Mouse (Mus musculus): ENCODE measurements around the gene Mapk3. TPM values are rescaled to one million over a fixed set of nuclear protein-coding genes. Genes with fewer than 3 reads are reported as not detected.

The Mapk3 gene
- polyA plus RNA-seq, 1 experiment: 472 TPM

DNA sequence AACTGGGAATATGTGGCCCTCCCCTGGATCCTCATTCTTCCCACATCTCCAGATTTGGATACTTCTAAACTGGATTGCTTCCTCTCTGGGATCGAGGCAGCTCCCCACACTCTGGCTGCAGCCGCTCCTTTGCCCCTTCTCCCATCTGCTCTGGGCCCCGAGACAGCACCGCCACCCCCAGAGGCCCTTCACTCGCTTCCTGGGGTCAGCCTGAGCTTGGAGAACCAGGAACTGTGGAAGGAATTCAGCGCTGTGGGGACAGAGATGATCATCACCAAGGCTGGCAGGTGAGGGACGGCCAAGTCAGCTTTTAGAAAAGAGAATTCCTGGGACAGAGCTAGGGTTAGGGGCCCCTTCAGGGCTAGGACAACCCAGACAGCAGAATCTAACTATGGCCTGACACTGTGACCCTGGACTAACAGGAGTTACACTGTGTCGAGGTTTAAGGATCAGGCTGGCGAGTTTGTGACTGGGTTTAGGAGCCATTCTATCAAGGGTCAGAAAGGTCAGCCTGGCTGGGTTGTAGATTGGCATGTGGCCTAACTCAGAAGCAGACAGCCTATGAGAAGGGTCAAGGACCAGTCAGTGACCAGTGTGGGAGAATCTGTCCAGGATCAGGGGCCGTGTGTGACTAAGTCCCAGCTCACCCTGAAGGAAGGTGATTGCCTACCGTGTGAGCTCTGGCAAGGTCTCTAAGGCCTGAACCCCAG lies 22.4 kb downstream of the Mapk3 start:
- H3K27ac ChIP-seq (ENCODE audit: insufficient read depth, low read depth, low read length): no peak overlapping the region
- peaks cover 27% of the 10 kb centered on the region for H3K36me3 ChIP-seq (ENCODE audit: control insufficient read depth, insufficient read depth, low read length)
- WGBS: 67% methylated on average over 11 of the region's 11 CpGs
- peaks cover 16% of the 10 kb centered on the region for H3K4me1 ChIP-seq (ENCODE audit: control insufficient read depth, insufficient read depth, insufficient read length, low read length)
- no peak overlapping the region for H3K4me3 ChIP-seq (ENCODE audit: low read depth, low read length)
- no peak for TF ChIP-seq POLR2A (IDR thresholded peaks at IDR 0.05; ENCODE audit: low read depth, low read length)
- no peak for TF ChIP-seq CTCF (IDR thresholded peaks at IDR 0.05; ENCODE audit: extremely low read depth, insufficient read length, insufficient replicate concordance, low read depth, low read length)
- H3K27me3 ChIP-seq (ENCODE audit: control insufficient read depth, insufficient read depth, low read length): no peaks in the 10 kb centered on the region

- TF ChIP-seq POLR2A (IDR thresholded peaks at IDR 0.05; ENCODE audit: low read depth, low read length) (no peak), CTCF (IDR thresholded peaks at IDR 0.05; ENCODE audit: extremely low read depth, insufficient read length, insufficient replicate concordance, low read depth, low read length) (no peak)
- WGBS: 77% methylated on average over 13 of the region's 13 CpGs
These were observed 23.3 kb downstream of the Mapk3 start for GRCm38 (mm10) chr7:126782693-126783092.

GRCm38 (mm10) chr7:126784469-126784868 lies 25.1 kb downstream of the Mapk3 start:
- WGBS: 77% methylated on average over 7 of the region's 7 CpGs

More at GRCm38 (mm10) chr7:126782693-126783092, 23.3 kb downstream of the Mapk3 start:
- Histone ChIP-seq H3K27me3 (ENCODE audit: control insufficient read depth, insufficient read depth, low read length) (no peaks in the 10 kb centered on the region), H3K36me3 (ENCODE audit: control insufficient read depth, insufficient read depth, low read length) (peaks cover 35% of the 10 kb centered on the region), H3K4me3 (ENCODE audit: low read depth, low read length) (no peak overlapping the region), H3K4me1 (ENCODE audit: control insufficient read depth, insufficient read depth, insufficient read length, low read length) (peaks cover 14% of the 10 kb centered on the region), H3K27ac (ENCODE audit: insufficient read depth, low read depth, low read length) (no peak overlapping the region)

DNA sequence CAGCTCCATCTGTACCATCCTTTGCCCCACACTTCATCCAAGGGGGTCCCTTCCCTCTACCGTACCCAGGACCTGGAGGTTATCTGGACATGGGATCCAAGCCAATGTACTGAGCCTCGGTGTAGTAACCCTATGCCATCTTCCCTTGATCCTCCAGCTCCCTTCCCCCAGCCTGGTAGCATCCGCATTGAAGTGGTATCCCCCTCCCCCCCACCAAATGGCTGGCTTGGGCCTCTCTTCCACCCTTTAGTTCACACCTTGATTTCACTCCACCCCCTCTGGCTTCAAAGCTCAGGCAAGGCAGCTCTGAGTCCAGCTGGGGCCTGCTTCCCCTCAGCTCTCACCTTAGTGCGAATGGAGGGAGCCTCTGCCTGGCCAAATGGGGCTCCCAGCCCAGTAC lies 25.7 kb downstream of the Mapk3 start:
- TF ChIP-seq POLR2A (IDR thresholded peaks at IDR 0.05; ENCODE audit: low read depth, low read length): no peak
- TF ChIP-seq CTCF (IDR thresholded peaks at IDR 0.05; ENCODE audit: extremely low read depth, insufficient read length, insufficient replicate concordance, low read depth, low read length): no peak
- H3K36me3 ChIP-seq (ENCODE audit: control insufficient read depth, insufficient read depth, low read length): peaks cover 54% of the 10 kb centered on the region
- no peak overlapping the region for H3K4me3 ChIP-seq (ENCODE audit: low read depth, low read length)
- 75% methylated on average over 4 of the region's 4 CpGs for WGBS
- H3K27me3 ChIP-seq (ENCODE audit: control insufficient read depth, insufficient read depth, low read length): no peaks in the 10 kb centered on the region
- H3K4me1 ChIP-seq (ENCODE audit: control insufficient read depth, insufficient read depth, insufficient read length, low read length): peaks cover 9% of the 10 kb centered on the region
- H3K27ac ChIP-seq (ENCODE audit: insufficient read depth, low read depth, low read length): no peak overlapping the region

More at GRCm38 (mm10) chr7:126784469-126784868, 25.1 kb downstream of the Mapk3 start:
- H3K36me3 ChIP-seq (ENCODE audit: control insufficient read depth, insufficient read depth, low read length): peaks cover 48% of the 10 kb centered on the region
- TF ChIP-seq POLR2A (IDR thresholded peaks at IDR 0.05; ENCODE audit: low read depth, low read length): no peak
- no peak for TF ChIP-seq CTCF (IDR thresholded peaks at IDR 0.05; ENCODE audit: extremely low read depth, insufficient read length, insufficient replicate concordance, low read depth, low read length)
- H3K27ac ChIP-seq (ENCODE audit: insufficient read depth, low read depth, low read length): no peak overlapping the region
- peaks cover 12% of the 10 kb centered on the region for H3K4me1 ChIP-seq (ENCODE audit: control insufficient read depth, insufficient read depth, insufficient read length, low read length)
- H3K27me3 ChIP-seq (ENCODE audit: control insufficient read depth, insufficient read depth, low read length): no peaks in the 10 kb centered on the region
- no peak overlapping the region for H3K4me3 ChIP-seq (ENCODE audit: low read depth, low read length)

- Histone ChIP-seq H3K4me1 (ENCODE audit: control insufficient read depth, insufficient read depth, insufficient read length, low read length) (peaks cover 7% of the 10 kb centered on the region), H3K36me3 (ENCODE audit: control insufficient read depth, insufficient read depth, low read length) (peaks cover 55% of the 10 kb centered on the region), H3K4me3 (ENCODE audit: low read depth, low read length) (no peak overlapping the region), H3K27ac (ENCODE audit: insufficient read depth, low read depth, low read length) (no peak overlapping the region), H3K27me3 (ENCODE audit: control insufficient read depth, insufficient read depth, low read length) (no peaks in the 10 kb centered on the region)
- WGBS: 89% methylated on average over 14 of the region's 14 CpGs
- TF ChIP-seq POLR2A (IDR thresholded peaks at IDR 0.05; ENCODE audit: low read depth, low read length): no peak
- no peak for TF ChIP-seq CTCF (IDR thresholded peaks at IDR 0.05; ENCODE audit: extremely low read depth, insufficient read length, insufficient replicate concordance, low read depth, low read length)
These were observed 26.7 kb downstream of the Mapk3 start for GRCm38 (mm10) chr7:126786142-126786541.

DNA sequence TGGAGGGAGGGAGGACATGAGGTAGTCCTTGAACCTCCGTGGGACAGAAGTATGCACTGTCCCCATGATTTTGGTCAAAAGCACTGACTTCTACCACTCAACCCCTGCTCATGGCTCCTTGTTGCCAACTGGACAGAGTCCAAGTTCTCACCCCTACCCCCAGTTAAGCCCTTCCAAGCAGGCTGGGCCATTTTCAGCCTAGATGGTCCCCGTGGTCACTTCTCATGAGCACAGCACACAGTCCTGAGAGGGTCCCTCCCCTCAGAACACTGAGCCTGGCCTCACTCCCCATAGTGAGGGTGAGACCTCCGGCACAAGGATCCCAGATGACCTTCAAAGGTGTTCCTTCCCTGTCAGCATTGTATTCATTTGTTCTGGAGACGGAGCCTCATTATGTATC lies 29.7 kb downstream of the Mapk3 start:
- H3K36me3 ChIP-seq (ENCODE audit: control insufficient read depth, insufficient read depth, low read length): peaks cover 55% of the 10 kb centered on the region

DNA sequence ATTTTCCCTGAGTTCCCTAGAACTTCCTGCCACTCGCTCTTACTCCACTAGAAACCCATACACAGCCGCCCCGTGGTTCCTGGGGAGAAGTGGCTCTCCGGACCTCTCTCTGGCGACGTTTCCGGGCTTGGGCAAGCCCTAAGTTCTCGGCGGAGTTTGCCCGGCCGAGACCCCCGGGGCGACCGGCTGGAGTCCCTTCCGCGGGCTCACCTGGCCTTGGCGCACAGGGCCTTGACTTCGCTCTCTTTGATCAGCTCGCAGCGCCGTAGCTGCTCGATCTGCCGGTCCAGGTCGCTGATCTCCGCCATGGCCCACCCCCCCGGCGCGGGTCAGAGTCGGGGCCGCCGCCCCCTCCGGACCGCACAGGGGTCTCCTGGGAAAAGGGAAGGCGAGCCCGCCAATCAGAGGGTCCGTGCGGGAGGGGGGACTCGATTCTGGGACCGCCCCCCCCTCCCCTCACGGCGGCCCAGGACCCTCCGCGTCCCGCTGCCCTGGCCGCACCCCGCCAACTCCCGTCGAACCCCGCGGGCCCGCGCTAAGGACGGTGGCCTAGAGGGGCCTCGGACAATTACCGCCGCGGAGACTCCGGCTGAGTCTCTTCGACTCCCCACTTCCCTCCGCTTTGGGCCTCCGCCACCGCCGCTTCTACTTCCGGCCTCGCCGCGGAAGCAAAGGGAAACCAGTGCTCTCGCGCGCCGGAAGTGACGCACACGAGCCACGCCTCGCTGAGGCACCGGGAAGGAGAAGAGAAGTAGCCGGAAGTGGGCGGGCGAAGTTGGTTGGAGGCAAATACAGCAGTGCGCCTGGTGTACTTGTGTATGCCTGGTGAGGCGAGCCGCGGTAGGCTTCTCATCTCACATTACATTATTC lies 32.7 kb downstream of the Mapk3 start, which contains the start of gene Ppp4c:
Gene Ppp4c (minus strand): TSS at position 646 of the 870 bp plus-strand sequence.
- H3K4me3 ChIP-seq (ENCODE audit: low read depth, low read length): peak within 1 kb of the TSS; percentile 82
- peak within 1 kb of the TSS; percentile 72 for H3K27ac ChIP-seq (ENCODE audit: insufficient read depth, low read depth, low read length)
- no peaks in the 10 kb centered on the region for H3K27me3 ChIP-seq (ENCODE audit: control insufficient read depth, insufficient read depth, low read length)
- TF ChIP-seq POLR2A (IDR thresholded peaks at IDR 0.05; ENCODE audit: low read depth, low read length) (peak; percentile 41; the same call in 1 of the 2 replicates), CTCF (IDR thresholded peaks at IDR 0.05; ENCODE audit: extremely low read depth, insufficient read length, insufficient replicate concordance, low read depth, low read length) (no peak)
- peaks cover 54% of the 10 kb centered on the region for H3K36me3 ChIP-seq (ENCODE audit: control insufficient read depth, insufficient read depth, low read length)
- under 1% methylated on average over 76 of the region's 83 CpGs for WGBS
- H3K4me1 ChIP-seq (ENCODE audit: control insufficient read depth, insufficient read depth, insufficient read length, low read length): peaks cover 6% of the 10 kb centered on the region; the same call in 1 of the 2 replicates

More for the DNA sequence above, 29.7 kb downstream of the Mapk3 start:
- H3K4me3 ChIP-seq (ENCODE audit: low read depth, low read length): no peak overlapping the region
- peaks cover 4% of the 10 kb centered on the region; the same call in 1 of the 2 replicates for H3K4me1 ChIP-seq (ENCODE audit: control insufficient read depth, insufficient read depth, insufficient read length, low read length)
- no peak overlapping the region for H3K27ac ChIP-seq (ENCODE audit: insufficient read depth, low read depth, low read length)
- TF ChIP-seq POLR2A (IDR thresholded peaks at IDR 0.05; ENCODE audit: low read depth, low read length): no peak
- TF ChIP-seq CTCF (IDR thresholded peaks at IDR 0.05; ENCODE audit: extremely low read depth, insufficient read length, insufficient replicate concordance, low read depth, low read length): no peak
- 81% methylated on average over 4 of the region's 4 CpGs for WGBS
- H3K27me3 ChIP-seq (ENCODE audit: control insufficient read depth, insufficient read depth, low read length): no peaks in the 10 kb centered on the region

Measured in small intestine, adult 2 months (tissue).